Mouse (Mus musculus) liver, embryonic 14.5 days (tissue): ENCODE results near the gene Maml1.

Experiments used
- CTCF ChIP-seq: IDR thresholded peaks from 2 replicates; pipeline ENCODE4 v1.5.1; 2016; ENCODE audit warnings: antibody characterized with exemption, low read depth, control low read depth
- EP300 ChIP-seq: IDR thresholded peaks from 2 replicates; pipeline ENCODE4 v1.6.1; 2016; ENCODE audit warnings: antibody characterized with exemption, low read depth

DNA sequence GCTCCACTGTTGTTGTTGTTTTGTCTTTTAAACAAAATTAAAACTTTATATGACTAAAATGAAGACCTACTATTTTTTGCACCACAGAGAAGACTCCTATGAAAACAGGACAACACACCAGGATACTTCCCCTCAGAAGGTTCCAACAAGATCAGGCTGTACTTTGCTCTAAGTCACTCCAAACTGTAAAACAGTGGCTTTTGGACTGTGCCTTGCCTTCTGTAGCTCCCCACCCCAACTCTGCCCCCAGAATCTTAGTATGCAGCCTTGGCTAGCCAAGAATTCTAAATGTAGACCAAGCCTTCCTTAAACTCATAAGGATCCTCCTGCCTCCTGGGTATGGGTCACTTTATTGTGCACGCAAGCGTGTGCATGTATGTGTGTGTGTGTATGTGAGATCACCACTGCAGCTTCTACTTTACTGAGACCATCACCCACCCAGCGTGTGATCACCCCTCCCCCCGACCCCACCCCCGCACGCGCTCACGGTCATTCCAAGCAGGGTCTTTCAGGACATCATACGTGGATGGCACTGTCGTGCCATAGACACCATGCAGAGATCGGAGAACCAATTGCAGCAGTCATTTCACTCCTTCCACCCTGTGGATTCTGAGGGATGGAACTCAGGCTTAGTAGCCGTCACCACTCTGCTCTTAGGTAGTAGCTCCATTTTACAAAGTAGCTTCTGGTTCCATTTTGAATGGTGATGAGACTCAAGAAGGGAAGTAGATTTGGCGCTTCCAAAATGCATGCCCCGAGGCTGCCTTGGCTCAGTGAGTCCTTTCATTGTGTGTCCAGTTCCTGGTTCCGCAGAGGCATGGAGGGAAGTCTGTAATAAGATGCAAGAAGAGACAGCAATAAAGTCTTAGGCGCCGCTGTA is 68.1 kb downstream of the Maml1 start:
- no peak for TF ChIP-seq CTCF
- no peak for TF ChIP-seq EP300
